Mouse (Mus musculus): ENCODE measurements around the gene Boc.

Gene Boc

DNA sequence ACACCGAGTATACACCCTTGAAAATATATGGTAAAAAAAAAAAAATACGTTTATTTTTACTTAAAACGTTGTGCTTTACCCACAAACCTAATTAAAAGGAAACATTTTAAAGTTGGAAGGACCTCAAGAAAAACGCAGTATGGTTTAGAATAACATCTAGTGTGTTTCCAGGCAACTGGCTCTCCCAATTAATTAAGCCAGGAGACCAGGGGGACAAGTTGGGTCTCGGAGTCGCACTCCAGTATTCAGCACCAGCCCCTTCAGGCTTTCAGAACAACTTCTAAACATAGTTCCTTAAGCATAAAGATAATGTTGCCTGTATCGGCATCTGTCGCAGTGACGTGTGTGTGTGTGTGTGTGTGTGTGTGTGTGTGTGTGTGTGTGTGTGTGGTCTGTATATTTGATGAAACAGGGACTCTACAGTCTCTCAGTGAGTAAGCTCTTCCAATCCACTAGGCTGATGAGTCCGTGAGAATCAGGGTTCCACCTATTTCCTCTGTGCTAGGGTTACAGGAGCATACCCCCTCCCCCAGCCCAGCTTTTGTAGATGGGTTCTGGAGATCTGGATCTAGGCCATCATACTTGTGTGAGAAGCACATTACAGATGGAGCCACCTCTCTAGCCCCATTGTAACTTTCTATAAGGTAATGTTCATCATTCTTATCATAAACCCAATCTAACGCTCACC, 31.3 kb downstream of the Boc start:
- DNase-seq: no peak

DNA sequence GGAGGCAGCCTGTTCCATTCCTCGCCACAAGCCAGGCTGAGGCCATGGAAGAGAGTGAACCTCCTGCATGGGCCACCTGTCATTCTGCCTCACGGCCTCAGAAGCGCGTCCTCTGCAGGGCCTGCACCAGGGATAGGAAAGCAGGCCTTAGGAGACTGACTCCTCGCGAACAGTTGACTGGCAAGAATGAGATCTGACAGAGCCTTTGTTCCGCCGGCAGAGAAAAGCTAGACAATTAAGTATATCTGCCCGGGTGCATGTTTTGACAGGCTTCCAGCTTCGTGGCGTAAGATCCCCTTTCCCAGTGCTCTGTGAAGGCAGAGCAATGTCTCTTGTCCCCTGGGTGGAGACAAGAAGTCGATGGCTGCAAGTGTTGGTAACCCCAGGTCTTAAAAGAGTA, 32.0 kb downstream of the Boc start:
- DNase-seq: no peak

DNA sequence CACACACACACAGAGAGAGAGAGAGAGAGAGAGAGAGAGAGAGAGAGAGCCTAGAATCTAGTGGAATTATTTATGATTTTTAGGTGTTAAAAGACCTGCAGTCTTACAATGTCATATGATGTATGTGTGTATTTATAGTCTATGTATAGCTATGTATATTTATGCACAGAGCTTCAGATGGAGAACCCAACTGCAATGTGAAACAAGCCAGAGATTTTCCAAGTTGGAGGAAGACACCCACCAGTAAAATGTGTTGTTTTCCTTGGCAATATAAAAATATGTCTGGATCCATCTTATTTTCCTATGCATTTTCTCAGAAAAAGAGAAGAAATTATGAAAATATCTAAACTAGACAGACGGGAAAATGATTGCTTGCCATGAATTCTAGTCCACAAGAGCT, 32.7 kb downstream of the Boc start:
- no peak for DNase-seq

DNA sequence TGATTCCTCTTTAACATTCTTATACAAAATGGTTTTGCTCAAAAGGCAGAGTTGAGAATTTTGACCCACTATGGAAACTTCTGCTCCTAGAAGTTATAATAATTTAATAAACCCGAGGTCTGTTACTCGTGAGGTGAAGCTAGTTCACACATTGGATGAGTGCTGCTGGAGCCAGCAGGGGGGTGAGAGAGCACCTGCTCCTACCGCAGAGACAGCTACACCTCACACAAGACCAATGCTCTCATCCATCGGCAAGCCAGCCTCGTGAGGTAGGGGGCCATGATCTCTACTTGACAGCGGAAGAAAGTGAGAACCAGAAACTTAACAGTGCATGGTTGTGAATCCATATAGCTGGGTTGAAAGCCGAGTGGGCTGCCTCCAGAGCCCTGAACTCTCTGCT, 35.1 kb downstream of the Boc start:
- no peak for DNase-seq

DNA sequence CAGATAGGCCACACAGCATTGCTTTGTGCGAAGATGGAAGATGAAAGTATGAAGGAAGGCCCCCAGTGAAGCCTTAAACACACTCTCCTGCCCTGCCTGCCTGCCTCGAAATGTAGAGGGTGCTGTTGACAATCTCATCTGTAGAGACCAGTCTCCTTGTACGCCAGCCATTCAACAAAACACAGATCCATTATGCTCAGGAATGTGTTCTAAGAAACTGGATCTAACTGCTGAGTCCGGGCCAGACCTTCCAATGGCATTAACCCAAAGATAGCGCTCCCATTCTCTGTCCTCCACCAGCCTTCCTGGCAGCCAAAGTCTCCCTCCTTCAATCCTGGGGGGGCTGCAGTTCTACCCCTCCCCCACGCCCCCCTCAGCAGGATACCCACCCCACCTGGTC, 42.2 kb downstream of the Boc start:
- DNase-seq: no peak

DNA sequence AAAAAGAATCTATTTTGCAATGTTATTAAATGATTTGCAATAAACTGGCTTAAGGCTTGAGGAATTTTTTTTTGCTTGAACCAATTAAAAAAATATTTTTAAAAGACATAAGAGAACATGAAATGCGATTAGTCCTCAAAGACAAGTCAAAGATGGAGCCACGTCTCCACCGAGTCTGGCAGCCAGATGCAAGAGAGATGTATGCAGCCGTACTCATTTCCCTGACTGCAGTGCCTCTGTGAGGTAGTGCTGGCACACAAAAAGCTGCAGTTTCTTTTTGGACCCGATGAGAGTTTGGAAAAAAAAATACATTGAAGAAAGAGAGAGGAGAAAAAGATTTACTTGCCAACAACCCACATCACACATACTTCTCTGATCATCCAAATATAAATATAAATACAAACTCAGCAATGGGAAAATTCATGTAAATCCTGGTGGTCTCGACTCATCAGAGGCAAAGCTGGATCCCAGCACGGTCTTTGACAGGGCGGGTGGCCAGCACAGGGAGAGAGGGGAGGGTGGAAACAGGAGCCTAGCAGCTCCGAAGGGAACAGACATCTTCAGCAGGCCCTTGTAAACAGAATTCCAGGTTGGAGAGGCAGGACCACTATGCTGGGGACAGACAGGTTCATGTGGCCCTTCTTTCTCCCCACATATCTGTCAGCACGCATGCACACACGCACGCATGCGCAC, 48.0 kb downstream of the Boc start:
- no peak for DNase-seq

- no peak for DNase-seq
These were observed 49.0 kb downstream of the Boc start for GRCm38 (mm10) chr16:44509458-44510344.

DNA sequence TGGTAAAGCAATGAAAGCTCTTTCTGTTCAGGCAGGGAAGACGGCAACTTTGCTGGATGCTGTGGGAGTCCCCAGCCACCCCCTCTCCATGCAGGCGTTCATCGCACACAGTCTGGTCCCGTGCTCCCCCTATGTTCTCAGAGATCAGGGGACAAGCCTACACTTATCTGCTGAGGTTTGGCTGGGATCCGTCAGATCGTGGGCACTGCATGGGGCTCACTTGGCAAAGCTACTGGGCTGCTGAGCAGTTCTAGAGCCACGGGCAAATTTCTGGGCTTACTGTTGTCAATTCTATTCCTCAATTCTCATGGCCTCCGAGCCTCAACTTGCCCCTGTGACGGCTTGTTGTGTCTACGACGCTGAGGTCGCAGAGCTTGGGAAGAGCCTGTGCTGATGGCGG, 49.9 kb downstream of the Boc start:
- DNase-seq: no peak

- no peak for DNase-seq
These were observed 50.7 kb downstream of the Boc start for GRCm38 (mm10) chr16:44508025-44508424.

GRCm38 (mm10) chr16:44507027-44507929, 51.4 kb downstream of the Boc start:
- no peak for DNase-seq

GRCm38 (mm10) chr16:44505243-44505642, 53.5 kb downstream of the Boc start:
- no peak for DNase-seq

DNA sequence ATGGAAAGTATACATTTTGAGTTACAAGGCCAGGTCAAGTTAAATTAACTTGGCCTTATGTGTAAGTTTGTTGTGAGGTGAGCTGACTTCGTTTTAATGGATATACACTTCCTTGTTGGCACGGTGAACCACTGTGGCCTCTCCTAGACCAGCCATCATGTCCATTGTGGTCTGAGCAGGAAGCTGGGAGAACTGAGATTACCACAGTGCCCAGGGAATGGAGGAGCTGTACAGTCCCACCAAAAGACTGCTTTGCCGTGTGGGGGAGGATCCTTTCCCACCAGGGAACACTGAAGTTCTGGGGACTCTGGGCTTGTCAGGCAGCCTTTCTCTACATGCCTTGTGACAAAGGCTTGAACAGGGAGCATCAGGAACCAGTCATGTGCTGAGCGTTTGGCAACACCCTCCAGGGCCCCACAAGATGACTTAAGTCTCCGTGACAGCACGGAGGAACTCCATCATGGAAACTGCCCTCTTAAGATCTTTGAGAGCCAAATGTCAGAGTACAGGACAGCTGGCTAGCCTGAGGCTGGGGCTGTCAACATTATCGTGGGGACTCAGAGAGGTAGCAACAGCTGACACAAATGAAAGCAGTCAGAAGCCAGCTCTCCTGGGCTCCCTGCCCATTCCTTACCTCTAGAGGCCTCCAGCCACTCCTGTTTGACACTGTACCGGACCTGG, 55.7 kb downstream of the Boc start:
- DNase-seq: peak; percentile 45 to 69

DNA sequence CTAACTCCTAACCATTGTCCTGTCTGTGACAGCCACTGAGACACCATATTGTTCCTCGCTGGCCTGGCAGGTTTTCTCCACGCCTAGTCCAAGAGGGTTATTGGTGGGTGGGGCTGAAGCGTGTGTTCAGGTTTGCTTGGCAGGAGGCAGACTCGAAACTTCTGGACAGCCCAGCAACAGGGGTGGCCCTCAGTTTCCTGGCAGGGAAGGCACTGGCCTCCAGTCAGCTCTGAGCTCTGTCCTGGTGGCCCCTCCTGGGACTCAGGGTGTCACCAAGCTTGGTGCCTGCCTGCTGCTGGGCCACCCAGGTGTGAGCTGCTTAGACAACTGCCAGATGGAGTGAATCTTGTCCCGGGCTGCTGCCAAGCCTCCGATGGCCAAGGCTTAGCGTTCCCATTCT, 56.4 kb downstream of the Boc start:
- no peak for DNase-seq

DNA sequence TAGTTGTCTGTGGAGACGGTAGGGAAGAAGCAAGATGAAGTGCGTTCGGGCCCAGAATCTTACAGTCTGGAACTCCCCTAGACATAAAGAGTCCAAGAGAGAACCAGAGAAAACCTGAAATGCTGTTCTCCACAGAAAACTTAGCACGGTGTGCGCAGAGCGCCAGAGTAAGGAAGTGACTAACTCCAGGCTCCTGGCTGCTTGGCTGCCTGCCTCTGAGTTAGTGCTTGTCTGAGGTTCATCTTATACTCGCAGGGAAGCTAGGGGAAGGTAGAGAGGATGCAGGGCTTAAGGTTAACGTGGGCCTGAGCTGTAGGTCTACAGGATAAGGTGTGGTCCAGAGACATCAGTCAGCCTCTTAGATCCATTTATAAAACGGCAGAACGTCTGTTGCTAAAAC, 56.9 kb downstream of the Boc start:
- no peak for DNase-seq

GRCm38 (mm10) chr16:44498447-44498846, 60.2 kb downstream of the Boc start:
- no peak for DNase-seq

GRCm38 (mm10) chr16:44496971-44497464, 61.7 kb downstream of the Boc start:
- DNase-seq: no peak

DNA sequence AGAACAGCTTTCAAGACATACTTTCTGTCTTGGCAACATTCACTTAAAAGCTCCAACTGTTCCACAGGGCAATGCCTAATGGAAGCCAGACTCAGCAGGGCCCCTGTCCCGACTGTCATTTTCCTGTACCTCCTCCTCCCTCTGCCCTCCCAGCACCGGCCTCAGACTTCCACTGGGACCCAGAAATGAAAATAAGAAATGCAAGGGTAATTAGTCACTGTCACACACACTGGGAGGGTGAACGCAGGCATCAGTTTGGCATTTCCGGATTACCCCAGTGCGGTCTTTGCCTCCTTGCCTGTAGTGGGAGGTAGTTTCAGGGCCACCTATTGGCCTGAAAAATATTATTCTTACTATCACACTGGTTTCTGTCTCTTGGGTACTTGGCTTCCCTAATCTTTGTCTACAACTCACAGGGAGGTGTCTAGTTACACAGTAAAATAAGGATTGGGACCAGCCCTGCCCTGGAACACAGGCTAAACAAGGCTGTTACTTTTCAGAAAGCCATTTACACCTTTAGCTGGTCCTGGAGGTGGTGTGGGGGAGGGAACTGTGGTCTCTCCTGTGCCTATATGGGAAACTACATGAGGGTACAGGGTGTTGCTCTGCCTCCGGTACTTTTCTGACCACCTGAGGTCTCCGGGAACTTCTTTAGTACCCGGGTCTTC, 64.1 kb downstream of the Boc start:
- DNase-seq: no peak

DNA sequence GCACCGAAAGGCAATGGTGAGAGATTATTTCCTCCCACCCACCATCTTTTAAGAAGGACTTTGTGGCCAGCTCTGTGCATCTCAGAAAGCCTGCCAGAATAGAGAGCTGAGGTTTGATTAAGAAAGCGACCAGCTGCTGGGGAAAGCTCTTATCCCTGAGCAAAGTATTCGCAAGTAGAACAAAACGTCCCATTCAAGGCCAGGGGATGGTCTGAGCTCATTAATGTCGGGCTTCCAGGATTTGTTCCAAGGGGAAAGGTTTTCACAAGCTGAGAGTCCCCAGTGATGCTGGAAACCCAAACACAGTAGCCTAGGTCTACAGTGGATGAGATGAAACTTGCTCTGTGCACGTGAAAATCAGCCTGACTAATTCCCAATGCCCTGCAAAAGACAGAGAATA, 64.8 kb downstream of the Boc start:
- peak in 1 of 2 experiments; percentile 49 for DNase-seq

DNA sequence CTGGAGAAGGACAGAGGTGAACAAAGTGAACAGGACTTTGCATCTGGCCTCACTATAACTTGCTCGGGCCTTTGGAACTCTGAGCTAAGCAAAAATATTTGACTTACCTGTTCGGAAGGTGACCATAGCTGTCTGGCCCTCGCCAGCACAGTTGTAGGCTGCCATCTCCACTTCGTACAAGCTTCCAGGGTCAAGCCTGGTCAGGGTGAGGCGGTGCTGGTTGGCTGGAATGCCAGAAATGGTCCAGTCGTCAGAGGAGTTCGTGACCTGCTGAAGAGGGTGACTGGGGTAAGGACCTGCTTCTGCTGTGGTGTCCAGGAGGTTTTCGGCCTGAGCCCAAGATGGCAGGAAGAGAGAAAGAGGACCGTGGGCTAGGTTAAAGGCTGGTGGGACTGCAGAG, 66.0 kb downstream of the Boc start:
- DNase-seq: no peak

- no peak for DNase-seq
These were observed 66.5 kb downstream of the Boc start for GRCm38 (mm10) chr16:44492151-44492550.

- DNase-seq: no peak
These were observed 67.6 kb downstream of the Boc start for GRCm38 (mm10) chr16:44491051-44491450.

All from lung, adult 18-20 months (tissue).